Mouse (Mus musculus) olfactory bulb, adult 2 months (tissue): Measurements from ENCODE around the gene Gm20431.

Experiments
- CTCF ChIP-seq: fragments of 200-500 bp; IDR thresholded peaks from 2 replicates; pipeline ENCODE4 v1.5.1; 2012; ENCODE audit warnings: low read depth, mild to moderate bottlenecking, low read length, moderate library complexity; ENCODE audit not compliant: insufficient read depth
- POLR2A ChIP-seq: fragments of 200-500 bp; IDR thresholded peaks from 2 replicates; pipeline ENCODE4 v1.6.1; 2012; ENCODE audit warnings: mild to moderate bottlenecking, low read depth, low read length, moderate library complexity; ENCODE audit not compliant: insufficient read depth

- TF ChIP-seq CTCF = no peak
- no peak for TF ChIP-seq POLR2A
Observed at GRCm38 (mm10) chr2:167624368-167625075, 36.8 kb downstream of the Gm20431 start.
